In the genomic region with DNA sequence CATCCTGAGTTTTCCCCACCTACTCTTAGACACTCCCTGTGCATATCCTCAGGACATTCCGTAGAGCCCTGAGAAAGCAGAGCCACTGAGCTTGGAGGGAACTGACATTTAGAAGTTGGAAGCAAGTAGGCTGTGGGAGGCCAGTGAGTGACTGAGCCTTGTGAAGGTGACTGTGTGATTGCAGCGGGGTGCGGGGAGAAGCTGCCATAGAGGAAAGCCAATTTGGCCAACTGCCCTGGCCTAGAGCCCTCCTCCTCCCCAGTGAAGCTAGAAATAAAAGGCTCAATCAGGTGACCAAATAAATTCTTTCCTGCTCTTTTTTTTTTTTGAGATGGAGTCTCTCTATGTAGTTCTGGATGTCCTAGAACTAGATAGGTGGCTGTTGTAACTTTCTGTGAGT, we compare ENCODE assay signal across 10 mouse cellular contexts. TPM values are rescaled to one million over a fixed set of nuclear protein-coding genes. Genes with fewer than 3 reads are reported as not detected.
DNase-seq lines count a peak whose midpoint lies in the region; ATAC-seq and TF ChIP-seq lines count a peak whose summit lies in the region.
"Had no signal": no experiment of that assay in that cellular context is flagged by ENCODE, and none has a peak within 500 bp of the region (broad histone marks: within the 10 kb centered on the region; RNA-seq: fewer than 3 reads in every experiment).

No protein-coding gene starts in this region.

- peak overlapping the region; percentile 43 for H3K27ac ChIP-seq in kidney, adult 2 months (ENCODE audit: insufficient read depth, low read depth, low read length)
- no peak overlapping the region for H3K27ac ChIP-seq in kidney, embryonic 15.5 days
- H3K27ac ChIP-seq in heart, embryonic 13.5 days (replicated peaks) = peak overlapping the region; percentile 92
- H3K27ac ChIP-seq: embryonic facial prominence, embryonic 15.5 days; limb, embryonic 15.5 days had no signal

- H3K4me2 ChIP-seq in kidney, embryonic 15.5 days = no peak overlapping the region
- peak overlapping the region; percentile 83 for H3K4me2 ChIP-seq in heart, embryonic 13.5 days
- H3K4me2 ChIP-seq: embryonic facial prominence, embryonic 15.5 days; limb, embryonic 15.5 days had no signal

- ATAC-seq in kidney, embryonic 15.5 days (replicated peaks; ENCODE audit: low FRiP score) = no peak
- ATAC-seq in heart, embryonic 13.5 days (ENCODE audit: extremely low read depth, insufficient number of reproducible peaks, low FRiP score, low TSS enrichment) = no peak

- no peaks in the 10 kb centered on the region for H3K9me3 ChIP-seq in kidney, embryonic 15.5 days (replicated peaks)
- H3K9me3 ChIP-seq in heart, embryonic 13.5 days = no peaks in the 10 kb centered on the region
- H3K9me3 ChIP-seq: embryonic facial prominence, embryonic 15.5 days; limb, embryonic 15.5 days had no signal

- TF ChIP-seq POLR2A in kidney, adult 2 months (IDR thresholded peaks at IDR 0.05; ENCODE audit: low read depth, low read length) = no peak

- peak; percentile 90 for DNase-seq in kidney, adult 2 months
- DNase-seq in cerebellum, adult 18-20 months = peak; percentile 82 to 84
- peak; percentile 45 to 50 for DNase-seq in layer of hippocampus, postnatal 36 days
- peak; percentile 39 for DNase-seq in ovary, postnatal 14 days (ENCODE audit: low spot score)
- DNase-seq in neural tube, embryonic 10.5 days (ENCODE audit: extremely low spot score, low spot score) = no peak
- DNase-seq in thymus, postnatal 25 days = no peak

- H3K36me3 ChIP-seq in kidney, adult 2 months (ENCODE audit: control insufficient read depth, insufficient read depth, low read length) = no peaks in the 10 kb centered on the region
- peaks cover 23% of the 10 kb centered on the region for H3K36me3 ChIP-seq in kidney, embryonic 15.5 days
- peaks cover 34% of the 10 kb centered on the region for H3K36me3 ChIP-seq in heart, embryonic 13.5 days

- no peak for TF ChIP-seq CTCF in kidney, adult 2 months (conservative IDR thresholded peaks at IDR 0.05; ENCODE audit: insufficient read depth, insufficient read length, low read depth, low read length)

- 11% methylated on average over 3 of the region's 3 CpGs for WGBS in kidney, adult 2 months
- 50% methylated on average over 3 of the region's 3 CpGs for WGBS in kidney, embryonic 15.5 days
- WGBS in heart, embryonic 13.5 days = 16% methylated on average over 3 of the region's 3 CpGs

- H3K4me3 ChIP-seq in kidney, adult 2 months (ENCODE audit: insufficient read depth, low read depth, low read length) = no peak overlapping the region
- H3K4me3 ChIP-seq in kidney, embryonic 15.5 days (replicated peaks) = no peak overlapping the region
- H3K4me3 ChIP-seq in heart, embryonic 13.5 days = peak overlapping the region; percentile 92
- H3K4me3 ChIP-seq: embryonic facial prominence, embryonic 15.5 days; limb, embryonic 15.5 days had no signal

- H3K9ac ChIP-seq in kidney, embryonic 15.5 days = no peak overlapping the region
- H3K9ac ChIP-seq in heart, embryonic 13.5 days = peak overlapping the region; percentile 73
- H3K9ac ChIP-seq: embryonic facial prominence, embryonic 15.5 days; limb, embryonic 15.5 days had no signal

- H3K4me1 ChIP-seq in kidney, adult 2 months (ENCODE audit: control insufficient read depth, insufficient read depth, low read length) = peaks cover 20% of the 10 kb centered on the region
- H3K4me1 ChIP-seq in kidney, embryonic 15.5 days = peaks cover 14% of the 10 kb centered on the region
- peaks cover 78% of the 10 kb centered on the region for H3K4me1 ChIP-seq in heart, embryonic 13.5 days

- no peaks in the 10 kb centered on the region for H3K27me3 ChIP-seq in kidney, adult 2 months (replicated peaks; ENCODE audit: control insufficient read depth, insufficient read depth, low read length)
- no peaks in the 10 kb centered on the region for H3K27me3 ChIP-seq in kidney, embryonic 15.5 days
- H3K27me3 ChIP-seq in heart, embryonic 13.5 days (replicated peaks) = peaks cover 20% of the 10 kb centered on the region; the same call in 1 of the 2 replicates
- H3K27me3 ChIP-seq: embryonic facial prominence, embryonic 15.5 days; limb, embryonic 15.5 days had no signal

RNA-seq across cellular contexts. Expression of gene Dhrs11, which starts 2.6 kb away (rescaled TPM):
- polyA plus RNA-seq in kidney, adult 2 months (2012; rRNA removed) = 60.4 and 63.4 TPM in 2 replicates
- 11.6 and 15.7 TPM in 2 replicates for polyA plus RNA-seq in kidney, embryonic 15.5 days (2015; fragmentation: Nextera tagmentation; extraction: Ambion mirVana)
- 31.6 and 34.0 TPM in 2 replicates for polyA plus RNA-seq in heart, embryonic 13.5 days (2015; fragmentation: Nextera tagmentation; extraction: Ambion mirVana)
- 1 to 10 TPM; 5.3 to 7.6 TPM for total RNA-seq in layer of hippocampus, postnatal 36 days (2021)

RNA-seq across cellular contexts. Expression of gene Mrm1, which starts 6.9 kb away (rescaled TPM):
- polyA plus RNA-seq in kidney, adult 2 months (2012; rRNA removed) = 9.3 and 10.3 TPM in 2 replicates
- 10.0 and 13.7 TPM in 2 replicates for polyA plus RNA-seq in kidney, embryonic 15.5 days (2015; fragmentation: Nextera tagmentation; extraction: Ambion mirVana)
- 16.3 and 17.8 TPM in 2 replicates for polyA plus RNA-seq in heart, embryonic 13.5 days (2015; fragmentation: Nextera tagmentation; extraction: Ambion mirVana)
- 10 to 100 TPM in 1 of 2 experiments, 1 to 10 TPM in 1; 7.9 to 13.3 TPM for total RNA-seq in layer of hippocampus, postnatal 36 days (2021)

RNA-seq across cellular contexts. Expression of gene Ggnbp2, which starts 44.4 kb away (rescaled TPM):
- 36.6 and 48.6 TPM in 2 replicates for polyA plus RNA-seq in kidney, adult 2 months (2012; rRNA removed)
- 66.2 and 68.1 TPM in 2 replicates for polyA plus RNA-seq in kidney, embryonic 15.5 days (2015; fragmentation: Nextera tagmentation; extraction: Ambion mirVana)
- polyA plus RNA-seq in heart, embryonic 13.5 days (2015; fragmentation: Nextera tagmentation; extraction: Ambion mirVana) = 41.7 and 49.8 TPM in 2 replicates
- 10 to 100 TPM; 82.3 to 84.1 TPM for total RNA-seq in layer of hippocampus, postnatal 36 days (2021)

RNA-seq across cellular contexts. Expression of gene Myo19, which starts 53.8 kb away (rescaled TPM):
- polyA plus RNA-seq in kidney, adult 2 months (2012; rRNA removed) = 36.4 and 48.0 TPM in 2 replicates
- 11.1 and 12.3 TPM in 2 replicates for polyA plus RNA-seq in kidney, embryonic 15.5 days (2015; fragmentation: Nextera tagmentation; extraction: Ambion mirVana)
- 5.7 TPM in 2 replicates for polyA plus RNA-seq in heart, embryonic 13.5 days (2015; fragmentation: Nextera tagmentation; extraction: Ambion mirVana)
- total RNA-seq in layer of hippocampus, postnatal 36 days (2021) = 1 to 10 TPM; 7.0 to 8.6 TPM

RNA-seq across cellular contexts. Expression of gene Pigw, which starts 53.9 kb away (rescaled TPM):
- 1.7 and 2.3 TPM in 2 replicates for polyA plus RNA-seq in kidney, adult 2 months (2012; rRNA removed)
- polyA plus RNA-seq in kidney, embryonic 15.5 days (2015; fragmentation: Nextera tagmentation; extraction: Ambion mirVana) = 3.7 and 4.9 TPM in 2 replicates
- 2.9 and 3.1 TPM in 2 replicates for polyA plus RNA-seq in heart, embryonic 13.5 days (2015; fragmentation: Nextera tagmentation; extraction: Ambion mirVana)
- 1 to 10 TPM; 8.2 to 8.4 TPM for total RNA-seq in layer of hippocampus, postnatal 36 days (2021)

Comparison
In these comparisons a context has a peak if more than half of its experiments do, and no peak if none do; other contexts are left out.
1. DNase-seq: peak in kidney, adult 2 months (single experiment), cerebellum, adult 18-20 months (2 of 2), layer of hippocampus, postnatal 36 days (2 of 2) and ovary, postnatal 14 days (single experiment); none in neural tube, embryonic 10.5 days (single experiment) and thymus, postnatal 25 days (single experiment).